Mouse (Mus musculus) liver, embryonic 13.5 days (tissue): ENCODE results near the gene Nfic. TPM values are rescaled to one million over a fixed set of nuclear protein-coding genes. Genes with fewer than 3 reads are reported as not detected.

Experiments
- ATAC-seq: fragments of 200-750 bp; cut with Nextera tagmentation; 2 replicates; pipeline ENCODE4 v1.8.0; 2017; ENCODE audit warnings: low read depth, mild to moderate bottlenecking, moderate number of reproducible peaks, moderate library complexity
- DNase-seq: peaks from one replicate; pipeline ENCODE4 v3.0.0; 2022
- H3K27ac ChIP-seq: fragments of 300-500 bp; sonication (generic); 2 replicates; pipeline ENCODE4 v1.5.1; 2015; ENCODE audit warnings: moderate library complexity, mild to moderate bottlenecking, inconsistent platforms
- H3K27me3 ChIP-seq: fragments of 300-500 bp; sonication (generic); 2 replicates; pipeline ENCODE4 v1.6.1; 2015; ENCODE audit warnings: mild to moderate bottlenecking, inconsistent platforms
- H3K36me3 ChIP-seq: fragments of 300-500 bp; sonication (generic); 2 replicates; pipeline ENCODE4 v1.6.1; 2015; ENCODE audit warnings: mild to moderate bottlenecking, inconsistent platforms
- H3K4me1 ChIP-seq: fragments of 300-500 bp; sonication (generic); replicated peaks from 2 replicates; pipeline ENCODE4 v1.6.1; 2015; ENCODE audit warnings: inconsistent platforms
- H3K4me2 ChIP-seq: fragments of 300-500 bp; sonication (generic); 2 replicates; pipeline ENCODE4 v1.6.1; 2015; ENCODE audit warnings: inconsistent platforms, mild to moderate bottlenecking, moderate library complexity
- H3K4me3 ChIP-seq: fragments of 300-500 bp; sonication (generic); replicated peaks from 2 replicates; pipeline ENCODE4 v1.5.1; 2015; ENCODE audit warnings: mild to moderate bottlenecking, inconsistent platforms
- H3K9ac ChIP-seq: fragments of 300-500 bp; sonication (generic); 2 replicates; pipeline ENCODE4 v1.6.1; 2015; ENCODE audit warnings: mild to moderate bottlenecking, inconsistent platforms
- H3K9me3 ChIP-seq: fragments of 300-500 bp; sonication (generic); replicated peaks from 2 replicates; pipeline ENCODE4 v1.6.1; 2016; ENCODE audit warnings: inconsistent platforms
- WGBS: fragments of 180-500 bp; shearing (Covaris S2); methylation state at CpG from one replicate; pipeline ENCODE4 v1.1.7; 2015; ENCODE audit not compliant: insufficient replicate concordance; 5-methylcytosine and 5-hydroxymethylcytosine counted together
- polyA plus RNA-seq: library from polyadenylated mRNA; unstranded; fragments of >200 nt; fragmentation: Nextera tagmentation; extraction: Ambion mirVana; gene quantifications from 2 replicates; pipeline ENCODE4 v1.2.1, GENCODE M21; 2015

The Nfic gene
- polyA plus RNA-seq, 1 experiment from 2014 or later: 9.9 TPM

DNA sequence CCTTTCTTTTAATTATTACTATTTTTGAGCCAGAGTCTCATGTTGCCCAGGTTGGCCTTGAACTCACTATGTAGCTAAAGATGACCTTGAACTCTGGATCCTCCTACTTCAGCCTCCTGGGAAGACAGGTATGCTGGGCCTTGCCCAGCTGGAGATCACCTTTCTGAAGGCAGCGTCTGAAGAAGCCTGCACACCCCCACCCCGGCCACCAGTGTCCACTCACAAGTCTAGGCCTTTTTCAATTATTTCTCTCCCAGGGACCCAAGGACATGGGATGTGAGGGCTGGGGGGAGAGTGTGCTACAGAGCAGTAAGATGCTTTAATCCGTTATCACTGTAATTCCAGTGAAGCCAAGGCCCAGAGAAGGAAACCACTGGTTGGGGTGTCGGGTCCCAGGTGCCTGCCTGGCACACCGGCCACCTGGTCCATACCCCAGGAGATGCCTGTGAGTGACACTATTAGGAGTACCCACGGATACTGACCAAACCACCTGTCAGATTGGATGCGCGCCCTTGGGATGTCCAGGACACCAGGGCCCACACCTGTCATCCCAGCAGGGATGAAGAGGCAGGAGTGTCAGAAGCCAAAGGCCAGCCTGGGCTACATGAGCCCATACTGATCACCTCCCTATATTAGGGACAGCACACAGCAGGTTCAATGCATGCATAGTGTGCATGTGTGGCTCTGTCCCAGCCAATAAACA lies 27.5 kb downstream of the Nfic start:
- no peak overlapping the region for H3K27ac ChIP-seq
- H3K4me3 ChIP-seq: no peak overlapping the region
- no peak for DNase-seq
- H3K36me3 ChIP-seq: no peaks in the 10 kb centered on the region
- H3K9ac ChIP-seq: no peak overlapping the region
- H3K9me3 ChIP-seq: no peaks in the 10 kb centered on the region
- H3K27me3 ChIP-seq: peaks cover 93% of the 10 kb centered on the region
- no peak for ATAC-seq
- WGBS: 76% methylated on average over 8 of the region's 8 CpGs
- peaks cover 65% of the 10 kb centered on the region for H3K4me1 ChIP-seq
- H3K4me2 ChIP-seq: no peak overlapping the region

DNA sequence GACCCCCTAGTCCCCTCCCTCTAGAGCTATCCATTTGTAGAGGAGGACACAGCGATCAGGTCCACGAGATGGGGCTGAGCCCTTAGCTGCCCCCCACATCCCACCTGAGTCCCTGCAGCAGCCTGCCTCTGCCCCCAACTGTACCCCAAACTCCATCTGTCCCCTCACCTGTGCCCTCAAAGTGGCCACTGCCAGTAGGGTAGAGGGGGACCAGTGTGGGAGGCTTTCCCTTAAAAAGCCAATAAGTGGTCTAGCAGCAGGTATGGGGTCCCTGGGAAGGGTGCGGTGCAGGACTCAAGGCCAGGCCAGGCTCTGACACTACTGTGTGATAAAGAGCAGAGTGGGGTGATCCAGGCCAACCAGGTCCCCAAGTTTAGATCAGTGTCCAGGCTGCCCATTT lies 28.1 kb downstream of the Nfic start:
- no peak for ATAC-seq
- H3K9ac ChIP-seq: no peak overlapping the region; the same call in 1 of the 2 replicates

DNA sequence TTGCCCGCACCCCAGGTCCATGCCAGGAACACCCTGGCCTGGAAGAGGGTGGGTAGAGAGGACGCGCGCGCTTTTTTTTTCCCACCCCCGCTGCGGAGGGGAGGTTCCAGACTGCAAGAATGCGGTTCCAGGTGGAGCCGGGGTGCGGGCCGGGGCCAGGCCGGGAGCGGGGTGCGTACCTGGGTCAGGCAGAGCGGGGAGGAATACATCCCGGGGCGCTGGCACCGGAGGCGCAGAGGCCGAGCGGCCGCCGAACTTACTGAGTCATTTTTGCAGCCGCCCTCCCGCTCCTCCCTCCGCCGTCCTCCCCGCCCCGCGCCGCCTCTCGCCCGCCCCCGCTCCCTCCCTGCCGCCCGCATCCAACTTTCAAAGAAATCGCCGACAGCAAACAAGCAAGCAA lies 28.5 kb downstream of the Nfic start:
- Histone ChIP-seq H3K27me3 (peaks cover 97% of the 10 kb centered on the region), H3K4me3 (peak overlapping the region; percentile 58), H3K9ac (peak overlapping the region; percentile 62), H3K4me2 (peak overlapping the region; percentile 67), H3K27ac (no peak overlapping the region; the same call in 1 of the 2 replicates), H3K36me3 (no peaks in the 10 kb centered on the region), H3K9me3 (no peaks in the 10 kb centered on the region), H3K4me1 (peaks cover 56% of the 10 kb centered on the region)
- DNase-seq: no peak
- 2% methylated on average over 30 of the region's 38 CpGs for WGBS
- no peak for ATAC-seq

More for the DNA sequence above, 28.1 kb downstream of the Nfic start:
- no peaks in the 10 kb centered on the region for H3K36me3 ChIP-seq
- WGBS: 42% methylated on average over 3 of the region's 3 CpGs
- H3K27me3 ChIP-seq: peaks cover 95% of the 10 kb centered on the region
- H3K4me1 ChIP-seq: peaks cover 58% of the 10 kb centered on the region
- H3K9me3 ChIP-seq: no peaks in the 10 kb centered on the region
- peak overlapping the region; percentile 67 for H3K4me2 ChIP-seq
- no peak for DNase-seq
- H3K27ac ChIP-seq: no peak overlapping the region
- peak overlapping the region; percentile 58 for H3K4me3 ChIP-seq

DNA sequence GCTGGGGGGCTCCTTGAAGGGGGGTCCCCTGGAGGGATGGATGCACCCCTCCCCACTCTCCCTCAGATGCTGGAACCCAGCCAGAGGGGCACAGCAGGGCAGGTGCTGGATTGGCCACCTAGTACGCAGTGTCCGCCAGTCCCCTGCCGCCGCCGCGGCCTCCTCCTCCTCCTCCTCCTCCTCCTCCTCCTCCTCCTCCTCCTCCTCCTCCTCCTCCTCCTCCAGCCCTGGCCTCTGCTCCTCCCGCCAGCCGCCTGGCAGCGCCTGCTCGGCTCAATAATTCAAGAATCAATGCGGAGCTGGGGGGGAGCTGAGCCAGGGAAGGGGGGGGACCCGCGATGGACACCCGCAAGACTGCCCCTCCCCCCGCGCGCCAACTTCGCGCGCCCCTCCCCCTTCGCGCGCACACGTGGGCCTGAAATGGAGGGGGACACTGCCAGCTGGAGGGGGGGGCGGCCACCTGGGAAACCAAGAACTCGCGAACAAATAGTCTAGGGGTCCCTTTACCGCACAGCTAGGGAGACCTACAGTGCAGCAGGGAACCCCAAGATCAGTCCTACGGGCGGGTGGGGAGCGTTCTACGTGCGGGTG lies 29.3 kb downstream of the Nfic start:
- Histone ChIP-seq H3K27ac (no peak overlapping the region), H3K4me2 (peak overlapping the region; percentile 67), H3K4me1 (peaks cover 50% of the 10 kb centered on the region), H3K27me3 (peaks cover 96% of the 10 kb centered on the region), H3K4me3 (peak overlapping the region; percentile 58), H3K9ac (peak overlapping the region; percentile 62), H3K9me3 (no peaks in the 10 kb centered on the region), H3K36me3 (no peaks in the 10 kb centered on the region)
- no peak for ATAC-seq
- no peak for DNase-seq
- 2% methylated on average over 22 of the region's 33 CpGs for WGBS

DNA sequence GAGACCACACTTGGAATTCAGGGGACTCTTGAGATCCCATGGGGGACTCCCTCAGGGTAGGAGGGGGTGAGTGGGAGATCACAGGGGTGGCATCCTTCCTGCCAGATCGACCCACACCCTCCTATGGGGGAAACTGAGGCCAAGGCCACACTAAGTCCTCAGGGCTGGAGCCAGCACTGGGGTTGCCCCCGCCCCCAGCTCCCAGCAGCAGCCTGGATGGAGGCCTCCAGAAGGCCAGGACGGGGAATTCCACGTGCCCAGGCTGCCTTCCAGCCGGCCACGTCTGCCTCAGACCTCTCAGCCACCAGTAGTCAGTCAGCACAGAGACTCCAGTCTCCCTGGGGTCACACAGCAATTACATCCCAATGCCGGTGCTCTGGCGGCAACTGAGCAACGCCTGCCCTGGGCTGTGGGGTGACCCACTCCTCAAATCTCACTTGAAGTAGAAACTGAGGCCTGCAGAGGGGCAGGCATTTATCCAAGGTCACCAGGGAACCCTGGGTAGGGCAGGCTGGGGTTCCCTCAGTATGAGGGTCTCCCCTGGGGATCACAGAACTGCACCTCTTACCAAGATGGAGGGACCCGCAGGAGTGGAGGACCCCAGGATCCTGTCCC lies 30.1 kb downstream of the Nfic start:
- DNase-seq (no peak), ATAC-seq (no peak)
- Histone ChIP-seq H3K4me1 (peaks cover 45% of the 10 kb centered on the region), H3K36me3 (no peaks in the 10 kb centered on the region), H3K9me3 (no peaks in the 10 kb centered on the region), H3K4me3 (peak overlapping the region; percentile 58; the same call in 1 of the 2 replicates), H3K4me2 (peak overlapping the region; percentile 67), H3K27ac (no peak overlapping the region; the same call in 1 of the 2 replicates), H3K9ac (no peak overlapping the region), H3K27me3 (peaks cover 93% of the 10 kb centered on the region)
- WGBS: 44% methylated on average over 10 of the region's 10 CpGs

DNA sequence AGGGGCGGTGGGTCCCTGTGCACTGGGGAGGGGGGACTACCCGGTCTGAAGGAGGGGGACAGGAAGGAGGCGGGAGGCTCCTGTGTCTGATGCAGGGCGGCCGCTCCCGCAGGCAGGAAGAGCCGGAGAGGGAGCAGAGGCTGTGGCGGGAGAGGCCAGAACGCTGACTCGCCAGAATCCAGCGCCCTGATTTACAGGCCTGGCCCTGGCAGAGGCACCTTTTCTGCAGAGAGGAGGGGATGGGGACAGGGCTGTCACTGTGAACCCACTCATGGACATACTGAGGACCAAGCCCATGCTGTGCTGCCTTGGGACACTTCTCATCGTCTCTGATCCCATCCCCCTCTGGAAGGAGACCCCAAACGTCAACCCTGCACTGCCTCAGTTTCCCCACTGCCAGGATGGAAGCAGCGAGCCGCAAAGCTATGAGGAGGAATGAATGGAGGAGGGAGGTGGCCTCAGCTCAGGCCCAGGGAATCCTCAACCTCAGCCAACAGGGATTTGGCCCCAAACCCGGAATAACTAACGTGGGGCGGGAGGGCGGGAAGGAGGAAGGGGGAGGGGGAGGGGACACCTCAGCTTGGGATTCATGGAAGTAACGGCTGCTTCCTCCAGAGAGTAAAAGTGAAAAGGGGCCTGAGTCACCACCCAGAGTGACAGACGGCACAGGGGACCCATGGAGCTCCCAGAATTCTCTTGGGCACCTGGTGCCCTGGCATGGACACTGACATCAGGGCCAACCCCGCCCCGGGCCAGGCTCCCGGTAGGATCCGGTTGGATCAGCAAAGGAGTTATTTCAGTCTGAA lies 31.0 kb downstream of the Nfic start:
- DNase-seq (no peak), ATAC-seq (no peak)
- peaks cover 84% of the 10 kb centered on the region for H3K27me3 ChIP-seq
- H3K27ac ChIP-seq: peak overlapping the region; percentile 43; the same call in 1 of the 2 replicates
- peak overlapping the region; percentile 67 for H3K4me2 ChIP-seq
- H3K9me3 ChIP-seq: no peaks in the 10 kb centered on the region
- no peak overlapping the region for H3K9ac ChIP-seq
- H3K4me3 ChIP-seq: 0 out of 2 replicates have a peak overlapping the region, but pooled peaks have one; percentile 13
- WGBS: 11% methylated on average over 25 of the region's 25 CpGs
- H3K36me3 ChIP-seq: no peaks in the 10 kb centered on the region
- H3K4me1 ChIP-seq: peaks cover 45% of the 10 kb centered on the region

DNA sequence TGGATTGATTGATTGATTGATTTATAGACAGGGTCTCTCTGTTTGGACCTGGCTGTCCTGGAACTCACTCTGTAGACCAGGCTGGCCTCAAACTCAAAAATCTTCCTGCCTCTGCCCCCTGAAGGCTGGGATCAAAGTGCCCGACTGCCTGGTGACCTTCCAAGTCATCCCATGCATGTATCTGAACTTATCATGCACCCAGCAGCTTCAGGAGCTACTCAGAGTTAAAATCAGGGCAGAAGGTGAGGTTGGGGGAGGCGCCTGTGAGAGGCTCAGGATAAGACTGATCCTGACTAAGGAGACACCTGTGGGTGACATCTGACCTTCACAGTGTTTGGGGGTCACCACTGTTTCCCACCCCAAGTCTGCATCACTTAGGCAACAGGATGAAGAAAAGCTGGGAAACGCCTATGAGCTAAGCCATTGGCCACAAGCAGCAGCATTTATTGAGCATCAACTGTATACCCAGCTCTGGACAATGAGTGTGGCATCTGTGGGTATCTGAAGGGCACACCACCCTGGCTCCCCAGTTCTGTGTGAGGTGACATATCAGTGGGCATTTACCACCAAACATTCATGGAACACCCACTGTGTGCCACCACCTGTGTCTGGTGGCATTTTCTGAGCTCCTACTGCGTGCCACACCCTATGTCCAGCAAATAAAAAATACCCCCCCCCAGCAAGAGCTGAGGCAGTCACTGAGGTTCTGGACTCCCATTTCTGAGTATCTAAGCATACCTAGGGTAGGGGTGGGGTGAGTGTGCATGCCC lies 31.8 kb downstream of the Nfic start:
- no peak overlapping the region for H3K4me2 ChIP-seq
- DNase-seq (no peak), ATAC-seq (no peak)
- no peaks in the 10 kb centered on the region for H3K9me3 ChIP-seq
- WGBS: 38% methylated on average over 4 of the region's 4 CpGs
- peaks cover 76% of the 10 kb centered on the region for H3K27me3 ChIP-seq
- H3K36me3 ChIP-seq: no peaks in the 10 kb centered on the region
- no peak overlapping the region for H3K9ac ChIP-seq
- H3K27ac ChIP-seq: peak overlapping the region; percentile 43; the same call in 1 of the 2 replicates
- peaks cover 47% of the 10 kb centered on the region for H3K4me1 ChIP-seq
- H3K4me3 ChIP-seq: no peak overlapping the region

DNA sequence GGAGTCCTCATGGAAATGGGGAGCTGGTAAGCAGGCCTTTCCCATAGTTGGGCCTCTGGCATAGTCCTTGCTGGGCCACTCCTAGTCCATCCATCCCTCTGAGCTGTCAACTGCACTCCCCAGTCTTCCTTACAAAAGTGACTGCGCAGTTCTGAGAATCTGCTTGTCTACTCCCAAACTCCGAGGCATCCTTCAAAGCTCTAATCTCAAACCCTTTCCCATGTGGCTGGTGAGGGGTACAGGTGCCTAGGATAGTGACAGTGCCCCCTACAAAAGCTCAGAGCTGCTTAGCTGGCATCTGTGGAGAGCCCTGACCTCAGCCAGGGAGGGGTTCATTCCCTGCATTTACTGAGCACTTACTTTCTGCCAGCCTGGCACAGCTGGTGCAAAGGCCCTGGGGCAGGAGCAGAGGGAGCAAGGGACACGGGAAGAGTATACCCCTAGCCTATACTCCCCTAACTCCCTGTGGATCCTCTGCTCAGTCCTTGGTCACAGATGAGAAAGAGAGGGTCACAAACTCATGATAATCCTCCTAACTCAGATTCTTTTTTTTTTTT lies 32.7 kb downstream of the Nfic start:
- Histone ChIP-seq H3K4me3 (no peak overlapping the region), H3K4me1 (peaks cover 56% of the 10 kb centered on the region), H3K36me3 (no peaks in the 10 kb centered on the region), H3K9me3 (no peaks in the 10 kb centered on the region), H3K27ac (no peak overlapping the region), H3K27me3 (peaks cover 71% of the 10 kb centered on the region), H3K9ac (no peak overlapping the region), H3K4me2 (no peak overlapping the region)
- ATAC-seq (no peak), DNase-seq (no peak)
- 66% methylated on average over 3 of the region's 3 CpGs for WGBS

DNA sequence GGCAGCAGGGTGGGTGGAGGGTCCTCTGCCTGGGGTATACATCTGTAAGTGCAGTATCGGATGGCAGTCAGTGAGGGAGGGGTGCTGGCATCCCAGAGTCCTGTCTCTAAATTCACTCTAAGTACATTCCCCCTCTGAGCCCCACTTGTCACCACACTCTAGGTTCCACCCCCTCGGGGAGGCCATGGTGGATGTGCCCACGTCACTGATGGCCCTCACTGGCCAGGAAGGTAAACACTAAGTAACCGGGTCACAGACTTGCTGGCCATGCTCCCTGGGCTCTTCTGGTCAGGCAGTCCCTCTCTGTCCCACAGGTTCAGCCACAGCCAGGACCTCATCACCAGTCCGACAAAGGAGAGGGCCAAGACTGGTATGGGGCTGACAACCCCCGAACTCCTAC lies 33.2 kb downstream of the Nfic start:
- H3K27ac ChIP-seq: no peak overlapping the region
- 60% methylated on average over 6 of the region's 6 CpGs for WGBS
- H3K4me3 ChIP-seq: no peak overlapping the region
- H3K9me3 ChIP-seq: no peaks in the 10 kb centered on the region
- no peak for DNase-seq
- peaks cover 59% of the 10 kb centered on the region for H3K4me1 ChIP-seq
- no peak overlapping the region for H3K4me2 ChIP-seq
- H3K36me3 ChIP-seq: no peaks in the 10 kb centered on the region
- ATAC-seq: no peak
- no peak overlapping the region for H3K9ac ChIP-seq
- H3K27me3 ChIP-seq: peaks cover 71% of the 10 kb centered on the region

DNA sequence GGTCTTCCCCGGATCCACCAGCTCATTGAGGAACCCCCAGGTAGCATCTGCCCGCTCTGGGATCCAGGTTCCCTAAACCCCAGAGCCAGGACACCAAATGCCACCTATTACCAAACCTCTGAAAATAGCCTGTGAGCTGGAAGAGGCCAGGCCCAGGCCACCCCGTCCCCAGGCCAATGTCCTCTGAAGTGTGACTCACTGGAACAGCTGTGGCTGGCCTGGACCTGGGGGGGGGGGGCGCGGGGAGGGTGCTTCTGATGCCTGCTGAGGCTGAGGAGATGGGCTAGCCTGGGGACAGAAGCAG lies 33.7 kb downstream of the Nfic start:
- no peaks in the 10 kb centered on the region for H3K9me3 ChIP-seq
- peaks cover 70% of the 10 kb centered on the region for H3K27me3 ChIP-seq

More for the DNA sequence above, 33.7 kb downstream of the Nfic start:
- H3K9ac ChIP-seq: no peak overlapping the region
- no peak overlapping the region for H3K4me2 ChIP-seq
- DNase-seq (no peak), ATAC-seq (no peak)
- H3K27ac ChIP-seq: no peak overlapping the region
- H3K4me1 ChIP-seq: peaks cover 59% of the 10 kb centered on the region
- 58% methylated on average over 5 of the region's 5 CpGs for whole genome bisulfite sequencing
- H3K4me3 ChIP-seq: no peak overlapping the region
- no peaks in the 10 kb centered on the region for H3K36me3 ChIP-seq
